Comparison of ENCODE assay signal across 14 mouse cellular contexts in the genomic region with DNA sequence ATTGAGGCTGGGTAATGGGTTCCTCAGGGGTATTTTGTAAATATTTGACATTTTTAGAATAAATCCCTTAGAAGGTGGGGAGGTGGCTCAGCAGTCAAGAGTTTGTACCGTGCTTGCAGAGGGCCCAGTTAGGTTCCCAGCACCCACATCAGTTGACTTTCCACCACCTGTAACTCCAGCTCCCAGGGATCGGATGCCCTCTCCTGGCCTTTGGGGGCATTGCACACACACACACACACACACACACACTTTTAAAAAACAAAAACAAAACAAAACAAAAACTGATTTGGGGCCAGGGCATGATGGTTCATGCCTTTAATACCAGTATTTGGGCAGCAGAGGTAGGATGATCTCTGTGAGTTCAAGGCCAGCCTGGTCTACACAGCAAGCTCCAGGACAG. TPM values are rescaled to one million over a fixed set of nuclear protein-coding genes. Genes with fewer than 3 reads are reported as not detected.
"Had no signal": no experiment of that assay in that cellular context is flagged by ENCODE, and none has a peak within 500 bp of the region (broad histone marks: within the 10 kb centered on the region; RNA-seq: fewer than 3 reads in every experiment).

No protein-coding gene starts in this region.

- H3K36me3 ChIP-seq: limb, embryonic 10.5 days; liver, embryonic 13.5 days; midbrain, embryonic 13.5 days had no signal

- H3K27me3 ChIP-seq: liver, embryonic 13.5 days; midbrain, embryonic 13.5 days had no signal

- H3K4me3 ChIP-seq: limb, embryonic 10.5 days; liver, embryonic 13.5 days; midbrain, embryonic 13.5 days had no signal

- H3K9me3 ChIP-seq: limb, embryonic 10.5 days; liver, embryonic 13.5 days had no signal

- ATAC-seq: midbrain, embryonic 13.5 days had no signal

- H3K4me2 ChIP-seq: liver, embryonic 13.5 days; midbrain, embryonic 13.5 days had no signal

- H3K9ac ChIP-seq: liver, embryonic 13.5 days; midbrain, embryonic 13.5 days had no signal

- DNase-seq: kidney, adult 11 months; kidney, adult 9 months; kidney, postnatal 36 days; liver, embryonic 13.5 days; lung, adult 2 months; lung, postnatal 36 days; right cerebral cortex, postnatal 14 days; thymus, postnatal 4 days had no signal

- H3K27ac ChIP-seq: kidney, postnatal 0 days; limb, embryonic 10.5 days; liver, embryonic 13.5 days; midbrain, embryonic 13.5 days had no signal

- H3K4me1 ChIP-seq: midbrain, embryonic 13.5 days had no signal

RNA-seq across cellular contexts. Expression of gene Il4, which starts 5.7 kb away (rescaled TPM):
- polyA plus RNA-seq: lung, adult 2 months had no signal

RNA-seq across cellular contexts. Expression of gene Il13, which starts 10.4 kb away (rescaled TPM):
- polyA plus RNA-seq: kidney, postnatal 0 days; limb, embryonic 10.5 days; liver, embryonic 13.5 days; lung, adult 2 months; midbrain, embryonic 13.5 days; midbrain, postnatal 0 days; neural tube, embryonic 14.5 days; stomach, embryonic 14.5 days had no signal
